Mouse (Mus musculus) liver, adult 2 months (tissue): ENCODE results near the gene Trat1. TPM values are rescaled to one million over a fixed set of nuclear protein-coding genes. Genes with fewer than 3 reads are reported as not detected.

Experiments used
- DNase-seq: peaks from one replicate; pipeline ENCODE4 v3.0.0-alpha.2; 2011; ENCODE audit warnings: low read depth, low spot score; ENCODE audit errors: extremely low read depth
- H3K27ac ChIP-seq: fragments of 200-500 bp; replicated peaks from 2 replicates; pipeline ENCODE4 v1.5.1; 2012; ENCODE audit warnings: low read depth, mild to moderate bottlenecking, control low read depth, inconsistent platforms, low read length; ENCODE audit not compliant: insufficient read depth
- H3K27me3 ChIP-seq: fragments of 200-500 bp; 2 replicates; pipeline ENCODE4 v1.6.1; 2012; ENCODE audit warnings: mild to moderate bottlenecking, moderate library complexity, low read length, inconsistent platforms; ENCODE audit not compliant: control insufficient read depth, insufficient read depth
- H3K36me3 ChIP-seq: fragments of 200-500 bp; 2 replicates; pipeline ENCODE4 v1.6.1; 2012; ENCODE audit warnings: low read length, inconsistent platforms; ENCODE audit not compliant: control insufficient read depth, insufficient read depth
- H3K4me1 ChIP-seq: fragments of 200-500 bp; 2 replicates; pipeline ENCODE4 v1.6.1; 2011; ENCODE audit warnings: low read length; ENCODE audit not compliant: control insufficient read depth, insufficient read depth
- H3K4me3 ChIP-seq: fragments of 200-500 bp; 2 replicates; pipeline ENCODE4 v1.5.1; 2011; ENCODE audit warnings: low read depth, mild to moderate bottlenecking, control low read depth, low read length, moderate library complexity; ENCODE audit not compliant: insufficient read depth
- H3K79me2 ChIP-seq: fragments of 200-500 bp; 2 replicates; pipeline ENCODE4 v1.6.1; 2012; ENCODE audit warnings: inconsistent platforms, mild to moderate bottlenecking, low read length, moderate library complexity; ENCODE audit not compliant: control insufficient read depth, insufficient read depth
- H3K9ac ChIP-seq: fragments of 200-500 bp; 2 replicates; pipeline ENCODE4 v1.6.1; 2012; ENCODE audit warnings: low read depth, mild to moderate bottlenecking, control low read depth, inconsistent platforms, low read length
- CTCF ChIP-seq: fragments of 200-500 bp; IDR thresholded peaks from 2 replicates; pipeline ENCODE4 v1.5.1; 2011; ENCODE audit warnings: low read depth, low read length, control low read depth
- POLR2A ChIP-seq: fragments of 200-500 bp; IDR thresholded peaks from 2 replicates; pipeline ENCODE4 v1.6.1; 2011; ENCODE audit warnings: low read length, control low read depth; ENCODE audit not compliant: insufficient read depth; ENCODE audit errors: extremely low read depth
- WGBS: fragments of 180-500 bp; shearing (Covaris S2); methylation state at CpG from one replicate; pipeline ENCODE4 v1.1.7; 2018; 5-methylcytosine and 5-hydroxymethylcytosine counted together
- polyA plus RNA-seq: library from polyadenylated mRNA; depleted of rRNA; stranded (reverse); fragments of >200 nt; gene quantifications from 2 replicates; pipeline ENCODE4 v1.2.3, GENCODE M21; 2012; rRNA removed
- total RNA-seq: library from RNA; depleted of rRNA; stranded (reverse); fragments of >200 nt; gene quantifications from 2 replicates; pipeline ENCODE4 v1.2.3, GENCODE M21; 2014; rRNA removed

Trat1 gene
- total RNA-seq (not detected in 2 replicates), polyA plus RNA-seq (0.02 TPM in 1 of 2 replicates, not detected in the other)

- TF ChIP-seq CTCF (no peak), POLR2A (no peak)
- no peaks in the 10 kb centered on the region for H3K27me3 ChIP-seq
- no peak within 1 kb of the TSS for H3K9ac ChIP-seq
- no peak for DNase-seq
- H3K36me3 ChIP-seq = no peaks in the 10 kb centered on the region
- H3K27ac ChIP-seq = no peak within 1 kb of the TSS
- no peaks in the 10 kb centered on the region for H3K4me1 ChIP-seq
- no peaks in the 10 kb centered on the region for H3K79me2 ChIP-seq
- 71% methylated on average over 3 of the region's 3 CpGs for WGBS
- no peak within 1 kb of the TSS for H3K4me3 ChIP-seq
Measured at GRCm38 (mm10) chr16:48771971-48772445, at the start of gene Trat1. Gene Trat1 (minus strand): TSS chr16:48772021.

- H3K36me3 ChIP-seq = no peaks in the 10 kb centered on the region
- DNase-seq = no peak
- no peak overlapping the region for H3K27ac ChIP-seq
- no peaks in the 10 kb centered on the region for H3K27me3 ChIP-seq
- TF ChIP-seq CTCF (no peak), POLR2A (no peak)
- H3K4me3 ChIP-seq = no peak overlapping the region
- H3K4me1 ChIP-seq = no peaks in the 10 kb centered on the region
- H3K9ac ChIP-seq = no peak overlapping the region
- 90% methylated on average over 6 of the region's 6 CpGs for WGBS
- no peaks in the 10 kb centered on the region for H3K79me2 ChIP-seq
Measured at GRCm38 (mm10) chr16:48818524-48818923, 46.7 kb upstream of the Trat1 start.

GRCm38 (mm10) chr16:48816695-48817094, 44.9 kb upstream of the Trat1 start, which contains the start of gene Retnlb:
Gene Retnlb (plus strand): TSS chr16:48816856.
- H3K4me1 ChIP-seq = no peaks in the 10 kb centered on the region
- H3K36me3 ChIP-seq = no peaks in the 10 kb centered on the region
- TF ChIP-seq POLR2A (no peak), CTCF (no peak)
- no peaks in the 10 kb centered on the region for H3K79me2 ChIP-seq
- H3K9ac ChIP-seq = no peak within 1 kb of the TSS
- H3K4me3 ChIP-seq = no peak within 1 kb of the TSS
- no peak within 1 kb of the TSS for H3K27ac ChIP-seq
- H3K27me3 ChIP-seq = no peaks in the 10 kb centered on the region
- 85% methylated on average over 2 of the region's 2 CpGs for WGBS
- DNase-seq = no peak

GRCm38 (mm10) chr16:48811881-48812436, 40.1 kb upstream of the Trat1 start:
- no peak overlapping the region for H3K27ac ChIP-seq
- no peaks in the 10 kb centered on the region for H3K79me2 ChIP-seq
- DNase-seq = peak; percentile 67
- H3K36me3 ChIP-seq = no peaks in the 10 kb centered on the region
- no peak overlapping the region for H3K9ac ChIP-seq
- no peaks in the 10 kb centered on the region for H3K4me1 ChIP-seq
- H3K4me3 ChIP-seq = no peak overlapping the region
- no peak for TF ChIP-seq CTCF
- TF ChIP-seq POLR2A = no peak
- H3K27me3 ChIP-seq = no peaks in the 10 kb centered on the region
- WGBS = 16% methylated on average over 7 of the region's 7 CpGs

GRCm38 (mm10) chr16:48809374-48809773, 37.6 kb upstream of the Trat1 start:
- Histone ChIP-seq H3K9ac (no peak overlapping the region), H3K27me3 (no peaks in the 10 kb centered on the region), H3K4me3 (no peak overlapping the region), H3K27ac (no peak overlapping the region), H3K79me2 (no peaks in the 10 kb centered on the region), H3K36me3 (no peaks in the 10 kb centered on the region), H3K4me1 (no peaks in the 10 kb centered on the region)
- 55% methylated on average over 2 of the region's 2 CpGs for WGBS
- TF ChIP-seq POLR2A = no peak
- no peak for TF ChIP-seq CTCF
- no peak for DNase-seq

GRCm38 (mm10) chr16:48806521-48806920, 34.7 kb upstream of the Trat1 start:
- no peak overlapping the region for H3K9ac ChIP-seq
- no peaks in the 10 kb centered on the region for H3K4me1 ChIP-seq
- no peaks in the 10 kb centered on the region for H3K36me3 ChIP-seq
- H3K79me2 ChIP-seq = no peaks in the 10 kb centered on the region
- WGBS = 76% methylated on average over 1 of the region's 1 CpGs
- no peak for DNase-seq
- no peak overlapping the region for H3K4me3 ChIP-seq
- no peak overlapping the region for H3K27ac ChIP-seq
- no peak for TF ChIP-seq CTCF
- no peak for TF ChIP-seq POLR2A
- H3K27me3 ChIP-seq = no peaks in the 10 kb centered on the region
